Mouse (Mus musculus) left cerebral cortex, postnatal 10 days (tissue): ENCODE data around the gene Riox1. TPM values are rescaled to one million over a fixed set of nuclear protein-coding genes. Genes with fewer than 3 reads are reported as not detected.

Experiments
- DNase-seq, 2 experiments: peaks; one replicate each; pipeline ENCODE4 v3.0.0; 2021 to 2022; ENCODE audit warnings: low spot score in 2 of 2, mixed read lengths in 1 of 2; ENCODE audit errors: extremely low spot score in 1 of 2
- intact Hi-C: fragments of 180-260 bp; cut with DNase I; formaldehyde crosslinking; loops from one replicate; pipeline ENCODE4 v1.15.1; 2025
- total RNA-seq, 2 experiments: library from RNA; stranded (reverse); gene quantifications; 2 replicates each; pipeline ENCODE4 v1.2.3; 2021

The Riox1 gene
- total RNA-seq, 2 experiments from 2014 or later = 16.6 to 17.1 TPM

GRCm38 (mm10) chr12:83941938-83942337, 8.5 kb upstream of the Riox1 start:
- no peak for DNase-seq
- intact Hi-C loops = no loop called here

- no peak for DNase-seq
- intact Hi-C loops = no loop called here
Observed at GRCm38 (mm10) chr12:83947260-83947811, 3.1 kb upstream of the Riox1 start.

GRCm38 (mm10) chr12:83949043-83949442, 1.4 kb upstream of the Riox1 start:
- intact Hi-C loops = no loop called here
- DNase-seq = no peak

GRCm38 (mm10) chr12:83949776-83950492, 474 bp upstream of the Riox1 start:
- no peak for DNase-seq
- intact Hi-C loops = no loop called here

- intact Hi-C loops = no loop called here
Observed at GRCm38 (mm10) chr12:83950840-83951701, 663 bp downstream of the Riox1 start.

GRCm38 (mm10) chr12:83951711-83952575, 1.5 kb downstream of the Riox1 start:
- intact Hi-C loops = no loop called here
- no peak for DNase-seq

More at GRCm38 (mm10) chr12:83950840-83951701, 663 bp downstream of the Riox1 start:
- peak; percentile 55 to 84 for DNase-seq

GRCm38 (mm10) chr12:83958278-83958677, 7.9 kb downstream of the Riox1 start:
- intact Hi-C loops = no loop called here
- no peak for DNase-seq

GRCm38 (mm10) chr12:83965235-83965634, 14.8 kb downstream of the Riox1 start:
- intact Hi-C loops = no loop called here
- no peak for DNase-seq

GRCm38 (mm10) chr12:83972117-83972516, 21.7 kb downstream of the Riox1 start:
- DNase-seq = no peak
- intact Hi-C loops = no loop called here

- intact Hi-C loops = no loop called here
- no peak for DNase-seq
Observed at GRCm38 (mm10) chr12:83978862-83979261, 28.5 kb downstream of the Riox1 start.

- DNase-seq = no peak
- intact Hi-C loops = no loop called here
Observed at GRCm38 (mm10) chr12:83981615-83982014, 31.2 kb downstream of the Riox1 start.

- DNase-seq = no peak
- intact Hi-C loops = loop anchor here (5.0 kb wide), 1 partner anchor 48 kb away; no protein-coding TSS in a partner anchor
Observed at GRCm38 (mm10) chr12:83984752-83985151, 34.3 kb downstream of the Riox1 start, which contains the start of gene Heatr4. Gene Heatr4, minus strand, starts transcription at chr12:83984852.

- no peak for DNase-seq
- intact Hi-C loops = loop anchor here (5.0 kb wide), 1 partner anchor 45 kb away; no protein-coding TSS in a partner anchor
Observed at GRCm38 (mm10) chr12:83987242-83987582, 36.8 kb downstream of the Riox1 start.

GRCm38 (mm10) chr12:83987583-83988441, 37.4 kb downstream of the Riox1 start, which contains the start of gene Acot2:
Gene Acot2, plus strand, starts transcription at chr12:83987861.
- intact Hi-C loops = loop anchor here (5.0 kb wide), 1 partner anchor 44 kb away; no protein-coding TSS in a partner anchor
- peak; percentile 76 to 85 for DNase-seq

GRCm38 (mm10) chr12:83988483-83988882, 38.1 kb downstream of the Riox1 start:
- intact Hi-C loops = loop anchor here (5.0 kb wide), 1 partner anchor 44 kb away; no protein-coding TSS in a partner anchor
- DNase-seq = no peak

- intact Hi-C loops = loop anchor here (5.0 kb wide), 1 partner anchor 43 kb away; no protein-coding TSS in a partner anchor
- no peak for DNase-seq
Observed at GRCm38 (mm10) chr12:83989378-83989777, 39.0 kb downstream of the Riox1 start.

GRCm38 (mm10) chr12:83997221-83997620, 46.8 kb downstream of the Riox1 start:
- no peak for DNase-seq
- intact Hi-C loops = no loop called here
